Mouse (Mus musculus) frontal cortex, postnatal 36 days (tissue): ENCODE measurements around the gene Mknk1.
A peak's percentile ranks its signal among the peaks of the same experiment; 100 is the strongest.

Source experiments
- DNase-seq, 2 experiments: peaks; one replicate each; pipeline ENCODE4 v3.0.0; 2022; ENCODE audit warnings: low spot score in 2 of 2

Gene Mknk1

DNA sequence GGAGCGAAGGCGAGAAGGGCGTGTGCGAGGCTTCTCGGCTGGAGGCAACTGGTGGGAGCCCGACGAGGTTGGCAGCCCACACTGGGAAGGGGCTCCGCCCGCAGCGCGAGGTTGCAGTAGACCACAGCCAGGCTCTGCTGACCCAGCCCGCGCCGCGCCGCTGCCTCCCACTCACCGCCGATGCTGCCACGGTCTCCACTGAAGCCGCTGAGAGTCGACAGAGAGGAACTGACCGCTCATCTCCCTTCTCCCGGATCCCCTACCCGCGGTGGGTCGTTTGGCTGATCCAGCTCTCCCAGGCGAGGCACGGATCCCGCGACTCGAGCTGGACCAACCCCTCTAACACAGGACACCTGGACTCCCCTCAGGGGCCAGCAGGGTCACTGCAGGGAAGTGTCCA is 51.6 kb downstream of the Mknk1 start, which contains the start of gene 6430628N08Rik:
Gene 6430628N08Rik (plus strand): TSS at position 113 of the 400 bp plus-strand sequence.
- DNase-seq, result no peak

DNA sequence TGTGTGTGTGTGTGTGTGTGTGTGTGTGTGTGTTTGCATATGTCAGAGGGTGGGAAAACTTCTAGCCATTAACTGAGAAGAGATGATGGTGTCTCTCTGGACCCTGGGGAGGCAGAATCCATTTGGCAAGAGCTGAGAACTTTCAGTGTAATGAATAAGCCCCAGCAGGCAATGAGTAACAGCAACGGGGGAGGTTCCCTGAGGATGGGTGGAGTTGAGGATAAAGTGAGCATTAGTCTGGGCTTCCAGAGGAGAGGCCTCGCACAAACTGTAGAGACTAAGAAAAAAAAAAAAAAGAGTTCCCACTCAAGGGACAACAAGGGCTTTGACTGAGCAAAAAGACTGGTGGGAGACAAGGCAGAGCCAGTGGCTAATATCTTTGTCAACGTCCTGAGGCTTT is 55.3 kb downstream of the Mknk1 start:
- DNase-seq, result no peak

DNA sequence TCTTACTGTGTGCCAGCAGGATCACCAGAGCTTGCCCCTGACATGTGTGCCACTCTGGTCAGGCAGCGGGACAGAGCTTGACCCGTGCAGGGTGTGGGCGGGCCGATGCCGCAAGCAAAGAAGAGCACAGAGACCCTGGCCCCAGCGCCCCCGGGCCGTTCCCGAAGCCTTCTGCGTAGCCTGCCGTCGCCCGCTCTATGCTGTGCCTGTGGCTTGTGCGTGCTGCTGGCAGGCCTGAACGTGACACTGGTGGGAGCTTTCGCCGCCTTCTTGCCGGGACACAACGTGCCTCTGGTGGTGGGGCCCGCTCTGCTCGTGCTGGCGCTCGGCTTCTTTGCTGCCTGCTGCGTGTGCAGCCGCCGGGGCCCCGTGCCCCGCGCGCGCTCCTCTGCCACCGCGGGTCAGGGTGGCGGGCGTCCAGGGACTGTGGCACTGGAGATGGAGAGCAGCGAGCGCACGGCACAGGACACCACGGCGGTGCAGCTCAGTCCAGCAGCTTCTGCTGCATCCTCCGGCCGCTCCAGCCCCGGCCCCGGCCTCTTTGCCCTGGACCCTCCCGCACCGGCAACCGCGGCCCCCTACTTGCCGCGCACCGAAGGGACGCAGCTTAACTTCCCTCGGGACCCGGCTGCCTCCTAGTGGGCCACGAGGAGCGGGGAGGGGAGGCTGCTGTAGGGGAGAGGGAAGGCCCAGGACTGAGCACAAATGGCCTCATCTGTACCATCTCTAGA is 59.1 kb downstream of the Mknk1 start:
- DNase-seq, result no peak

DNA sequence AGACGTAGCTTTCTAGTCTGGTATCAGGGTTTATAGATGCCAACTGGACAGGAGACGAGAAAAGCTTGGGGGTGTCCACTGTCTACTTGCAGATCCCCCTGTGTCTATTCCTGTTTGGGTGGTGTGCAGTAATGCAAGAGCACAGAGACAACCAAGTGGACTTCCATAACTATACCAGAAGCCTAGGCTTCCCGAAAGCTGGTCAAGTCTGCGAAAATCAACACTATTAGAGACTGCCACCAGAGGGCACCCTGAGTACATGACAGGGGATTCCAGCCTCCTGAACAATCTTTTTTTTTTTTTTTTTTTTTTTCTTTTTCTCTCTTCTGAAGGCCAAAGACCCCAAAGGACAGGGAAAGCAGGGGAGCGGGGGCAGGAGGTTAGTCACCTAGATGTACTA is 63.8 kb downstream of the Mknk1 start:
- peak; percentile 77 to 90 for DNase-seq

DNA sequence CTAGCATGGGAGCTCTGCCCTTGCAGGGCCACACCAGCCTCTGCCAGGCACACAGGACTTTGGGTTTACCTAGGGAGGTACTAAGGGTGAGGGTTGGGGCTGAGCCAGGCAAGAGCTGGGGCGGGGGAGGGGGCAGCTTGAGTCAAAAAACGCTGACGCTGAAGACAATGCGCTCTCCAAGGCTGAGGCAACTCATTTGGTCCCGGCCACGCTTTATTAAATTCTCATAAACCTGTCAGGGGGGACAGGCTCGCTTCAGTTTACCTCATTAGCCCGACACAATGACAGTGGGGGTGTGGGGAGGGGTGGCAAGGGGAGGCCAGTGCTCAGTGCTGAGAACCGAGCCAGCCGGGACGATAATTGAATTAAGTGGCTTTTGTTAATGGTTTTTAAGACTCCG is 65.4 kb downstream of the Mknk1 start:
- DNase-seq, result no peak

DNA sequence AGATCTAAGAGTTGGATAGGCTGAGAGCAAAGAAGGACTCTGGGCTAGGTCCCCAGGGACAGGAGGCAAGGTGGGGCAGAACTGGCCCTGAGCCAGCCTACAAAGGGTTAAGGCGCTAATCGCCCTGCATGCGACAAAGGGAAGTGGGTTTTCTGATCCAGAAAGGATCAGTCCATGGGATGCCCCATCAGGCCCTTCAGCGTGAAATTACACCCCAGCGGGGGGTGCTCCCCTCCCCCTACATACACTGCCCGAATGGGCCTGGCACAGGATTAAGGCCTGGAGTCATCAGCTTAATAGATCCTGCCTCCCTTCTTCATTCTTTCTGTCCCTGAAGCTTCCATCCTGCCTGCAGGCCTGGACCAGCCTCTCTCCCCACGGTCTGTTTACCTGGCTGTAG is 66.7 kb downstream of the Mknk1 start:
- DNase-seq, result no peak

DNA sequence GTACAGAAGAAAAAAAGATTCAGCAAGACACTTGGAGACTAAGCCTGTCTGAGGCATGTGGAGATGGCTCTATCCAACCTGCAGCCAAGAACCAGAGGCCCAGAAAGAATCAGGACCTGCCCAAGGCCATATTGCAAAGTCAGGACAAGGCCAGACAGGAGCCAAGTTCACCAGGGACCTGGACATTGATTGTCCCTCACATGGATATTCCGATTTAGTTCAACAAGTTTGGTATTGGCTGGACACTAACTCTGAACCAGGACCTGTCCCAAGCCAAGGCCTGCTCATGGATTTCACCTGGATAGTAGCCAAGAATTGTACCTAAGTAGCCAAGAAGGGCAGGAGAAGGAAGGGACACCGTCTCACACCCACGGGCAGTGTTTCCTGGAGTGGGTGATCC is 67.8 kb downstream of the Mknk1 start:
- DNase-seq, result no peak

DNA sequence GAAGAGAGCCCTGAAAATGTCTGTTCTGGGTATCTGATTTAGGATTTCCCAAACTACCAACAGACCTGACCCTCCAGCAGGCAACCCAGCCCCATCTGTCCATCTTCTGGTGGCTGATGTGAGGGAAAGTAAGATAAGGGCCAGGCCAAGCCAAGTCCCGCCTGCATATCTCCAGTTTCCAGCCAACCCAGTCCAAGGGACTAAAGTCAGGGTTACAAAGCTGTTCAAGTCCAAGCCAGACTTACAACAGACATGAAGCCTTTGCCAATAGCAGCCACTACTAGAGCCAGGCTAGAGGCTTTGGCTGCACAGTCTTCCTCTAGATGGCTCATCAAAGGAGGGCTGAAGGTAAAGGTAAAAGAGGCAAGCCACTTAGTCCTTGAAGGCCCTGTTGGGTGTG is 69.0 kb downstream of the Mknk1 start:
- DNase-seq, result no peak

DNA sequence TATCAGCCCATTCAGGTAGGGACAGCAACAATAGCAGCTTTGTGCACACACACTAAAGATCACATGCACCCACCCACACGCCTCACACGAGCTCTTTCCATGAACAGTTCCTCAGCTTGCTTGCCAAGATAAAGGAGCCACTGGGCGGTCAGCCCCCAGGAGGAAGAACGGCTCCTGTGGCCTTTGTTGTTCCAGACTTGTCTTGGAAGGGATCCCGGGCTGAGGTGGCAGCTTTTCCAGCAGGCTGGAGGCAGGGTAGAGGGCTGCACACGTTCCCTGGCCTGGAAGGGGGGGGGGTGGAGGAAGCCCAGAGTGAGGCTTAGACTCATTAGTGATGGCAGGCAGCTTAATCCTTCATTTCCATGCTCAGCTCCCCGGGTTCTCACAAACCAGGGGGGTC is 69.6 kb downstream of the Mknk1 start:
- DNase-seq, result peak in 1 of 2 experiments; percentile 27

DNA sequence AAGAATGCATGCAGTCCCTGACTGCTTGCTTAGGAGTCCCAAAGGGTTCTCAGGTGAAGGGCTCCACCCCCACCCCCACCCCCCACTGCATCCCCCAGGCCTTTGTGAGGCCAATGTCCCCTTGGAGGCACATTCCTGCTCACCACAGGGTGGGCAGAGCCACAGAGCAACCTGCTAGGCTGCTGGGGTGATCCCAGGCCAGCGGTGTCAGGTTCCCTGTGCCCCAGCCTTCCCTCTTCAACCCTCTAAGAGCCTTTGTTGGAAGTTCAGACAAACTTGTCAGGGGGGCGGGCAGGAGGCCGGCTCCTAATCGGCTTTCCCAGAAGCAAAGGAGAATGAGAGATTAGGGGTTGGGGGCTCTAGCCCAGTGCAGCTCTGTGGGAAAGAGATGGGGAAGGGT is 72.6 kb downstream of the Mknk1 start:
- no peak for DNase-seq

DNA sequence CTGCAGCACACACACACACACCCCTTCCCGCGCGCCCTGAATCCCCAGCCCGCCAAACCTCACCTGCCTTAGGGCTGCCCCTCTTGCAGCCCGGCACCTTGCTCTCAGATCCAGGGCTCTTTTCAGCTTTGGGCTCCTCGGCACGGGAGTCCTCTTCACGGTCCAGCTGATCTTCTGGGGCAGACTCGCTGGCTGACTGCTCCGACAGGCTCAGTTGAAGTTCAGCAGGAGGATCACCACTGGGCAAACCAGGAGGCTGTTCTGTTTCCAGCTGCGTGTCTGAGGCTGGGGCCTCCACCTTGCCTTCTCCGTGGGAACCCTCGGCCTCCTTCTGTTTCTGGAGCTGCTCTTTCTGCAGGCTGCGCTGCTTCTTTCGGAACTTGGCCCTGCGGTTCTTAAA is 80.9 kb downstream of the Mknk1 start:
- DNase-seq, result no peak

DNA sequence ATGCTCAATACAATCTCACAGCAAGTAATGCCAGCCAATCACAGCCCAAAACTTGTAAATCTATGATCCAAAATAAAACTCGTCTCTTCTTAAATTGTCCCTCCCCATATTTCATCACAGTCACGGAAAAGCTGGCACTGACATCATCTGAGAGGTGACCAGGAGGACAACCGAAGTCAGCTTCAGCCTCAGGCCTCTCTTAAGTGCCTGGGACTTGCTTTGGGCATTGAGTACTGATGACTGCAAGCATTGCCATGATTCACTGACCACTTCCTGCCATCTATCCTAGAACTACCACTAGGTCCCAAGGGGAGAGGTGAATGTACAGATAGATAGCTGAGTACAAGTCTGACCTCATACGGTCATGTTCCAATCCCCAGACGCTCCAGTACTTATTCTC is 83.7 kb downstream of the Mknk1 start:
- DNase-seq, result no peak

DNA sequence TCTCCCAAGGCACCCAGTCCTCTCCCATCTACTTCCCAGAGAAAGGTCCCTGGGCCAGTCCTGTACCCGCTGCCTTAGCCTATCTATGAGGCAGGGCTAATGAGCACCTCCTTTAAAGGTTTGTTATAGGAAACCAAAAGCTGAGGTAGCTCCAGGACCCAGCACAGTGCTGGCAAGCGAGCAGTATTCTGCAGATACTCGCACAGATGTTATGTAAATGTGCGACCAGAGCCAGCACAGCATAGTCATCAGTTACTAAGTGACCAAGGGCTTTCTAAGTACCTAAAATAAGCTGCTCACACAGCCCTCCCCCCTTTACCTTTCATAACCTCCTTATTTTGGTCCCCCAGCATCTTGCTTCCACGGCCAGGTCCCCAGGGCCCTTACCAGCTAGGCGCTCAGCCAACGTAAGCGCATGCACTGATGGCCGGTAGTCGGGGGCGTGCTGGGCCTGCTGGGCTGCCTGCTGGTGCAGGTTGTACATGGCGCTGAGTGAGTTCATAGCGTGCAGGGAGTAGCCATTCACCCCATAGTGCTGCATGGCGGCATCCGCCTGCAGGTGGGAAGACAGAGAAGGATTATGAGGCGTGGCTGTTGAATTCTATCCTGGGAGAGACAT is 84.4 kb downstream of the Mknk1 start:
- no peak for DNase-seq

DNA sequence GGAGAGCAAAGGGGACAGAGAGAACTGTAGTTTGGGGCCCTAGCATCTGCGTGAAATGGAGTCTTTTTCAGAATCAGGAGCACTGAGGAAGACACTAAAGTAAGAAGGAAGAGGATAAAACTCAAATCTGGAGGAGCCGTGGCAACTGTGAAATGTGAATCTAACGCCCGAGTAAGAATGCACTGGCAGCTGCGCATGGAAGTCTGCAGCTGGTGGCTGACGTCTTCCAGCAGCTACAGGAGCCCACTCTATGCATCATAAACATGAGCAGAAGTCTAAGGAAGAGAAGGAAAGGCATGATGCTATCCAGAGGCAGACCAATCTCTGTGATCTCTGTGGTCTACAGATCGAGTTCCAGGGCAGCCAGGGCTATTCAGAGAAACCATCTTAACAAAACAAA is 88.6 kb downstream of the Mknk1 start:
- DNase-seq, result no peak
